Mouse (Mus musculus): ENCODE measurements at regions not wholly inside any gene's neighbourhood (a gene's known extent, or its start where the extent isn't known, plus 50 kb on each side); places are given as distances from the start of the nearest gene placed in this dataset.
"Not testable (repeated sequence)": the region's sequence is repeated elsewhere in the genome, so short reads cannot be mapped to it uniquely, and the experiment has no call there.

DNA sequence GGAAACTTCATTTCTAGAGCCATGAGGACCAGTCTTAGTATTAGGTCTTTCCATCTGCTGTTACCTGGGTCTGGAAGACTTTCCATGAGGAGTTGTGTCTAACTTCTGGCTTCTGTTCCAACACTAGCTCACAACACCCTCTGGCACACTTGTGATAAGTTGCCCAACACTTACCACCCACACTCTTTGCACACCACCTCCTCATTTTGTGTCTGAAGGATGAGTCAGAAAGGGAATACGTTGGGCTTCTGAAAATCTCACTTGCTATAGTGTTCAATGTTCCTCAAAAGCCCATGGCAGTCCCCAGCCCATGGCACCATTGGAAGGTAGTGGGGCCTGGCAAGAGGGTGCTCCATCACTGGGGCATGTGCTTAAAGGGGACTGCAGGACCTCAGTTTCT is 161.5 kb downstream of the Cartpt start:
- DNase-seq (ENCODE audit: low read depth, low spot score): no peak

GRCm38 (mm10) chr13:99737271-99737670 is 163.6 kb downstream of the Cartpt start:
- no peak for DNase-seq (ENCODE audit: low read depth, low spot score)

DNA sequence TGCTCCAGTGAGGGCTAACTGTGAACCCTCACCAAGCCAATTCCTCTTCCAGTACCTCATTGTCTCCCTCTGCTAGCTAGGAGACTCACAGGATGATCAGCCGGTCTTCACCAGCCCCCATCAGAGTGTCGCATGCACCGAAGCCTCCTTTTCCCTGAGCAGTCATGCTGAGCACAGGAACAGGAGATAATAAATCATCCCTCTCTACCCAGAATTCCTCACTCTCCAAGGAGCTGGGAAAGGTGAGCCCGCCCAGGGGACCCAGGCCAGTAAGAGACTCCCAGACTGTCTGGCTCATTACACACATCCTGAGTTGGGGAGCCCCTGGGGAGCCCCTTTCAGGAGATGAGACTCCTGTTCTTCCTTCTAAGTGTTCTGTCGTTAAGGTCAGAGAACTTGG is 171.7 kb downstream of the Cartpt start:
- DNase-seq (ENCODE audit: low read depth, low spot score): no peak

GRCm38 (mm10) chr13:99724245-99724644 is 176.6 kb downstream of the Cartpt start:
- DNase-seq (ENCODE audit: low read depth, low spot score): no peak

GRCm38 (mm10) chr13:99723237-99723981 is 177.5 kb downstream of the Cartpt start:
- no peak for DNase-seq (ENCODE audit: low read depth, low spot score)

DNA sequence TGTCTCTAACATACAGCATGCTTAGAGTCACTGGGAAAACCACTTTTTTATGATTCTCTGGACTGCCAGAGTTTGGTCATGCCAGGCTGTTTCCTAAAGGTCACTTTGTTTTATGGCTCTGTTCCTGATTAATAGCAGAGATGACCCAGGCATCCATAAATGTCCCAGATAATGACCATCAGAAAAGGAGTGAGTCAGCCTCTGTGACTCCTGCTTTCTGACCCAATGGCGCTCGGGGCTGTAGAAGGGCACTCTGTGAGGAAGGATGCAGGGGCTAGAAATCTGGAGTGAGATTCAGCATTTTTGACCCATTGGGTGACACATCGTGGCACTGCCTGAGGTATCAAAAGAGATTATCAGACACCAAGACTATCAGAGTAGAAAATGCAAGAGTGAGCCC is 180.3 kb downstream of the Cartpt start:
- DNase-seq (ENCODE audit: low read depth, low spot score): no peak

- peak; percentile 16 for DNase-seq (ENCODE audit: low read depth, low spot score)
Measured at GRCm38 (mm10) chr13:99696559-99696890, 180.2 kb upstream of the Map1b start.

DNA sequence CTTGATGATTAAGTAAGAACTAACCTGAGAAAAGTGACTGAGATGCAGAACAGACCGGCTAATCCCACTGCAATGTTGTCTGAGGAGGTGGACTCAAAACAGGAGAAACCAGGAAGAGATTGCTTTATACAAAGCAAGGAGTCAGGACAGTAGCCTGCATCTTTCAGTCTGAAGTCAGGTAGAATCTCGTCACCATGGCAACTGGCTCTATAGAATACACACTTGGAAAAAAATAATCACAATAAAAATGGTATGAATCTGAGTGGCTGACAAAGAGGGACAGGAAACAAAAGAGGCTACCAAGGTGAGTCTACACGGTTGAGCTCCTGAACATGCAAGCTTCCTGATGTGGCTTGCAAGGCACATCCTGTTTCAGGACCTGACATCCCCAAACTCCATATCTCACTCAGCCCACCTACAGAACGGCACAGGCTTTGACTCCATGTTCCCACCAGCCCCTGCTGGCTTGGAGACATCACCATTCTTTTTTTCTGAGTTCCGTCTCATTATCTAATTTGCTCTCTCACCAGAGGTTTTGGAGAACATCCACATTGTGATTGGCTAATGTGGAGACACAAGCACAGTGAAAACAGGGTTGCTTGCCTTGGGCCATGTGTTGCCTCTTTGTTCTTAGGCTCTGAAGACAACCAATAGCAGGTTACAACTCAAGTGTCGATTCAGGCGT is 179.7 kb upstream of the Map1b start:
- no peak for DNase-seq (ENCODE audit: low read depth, low spot score)

DNA sequence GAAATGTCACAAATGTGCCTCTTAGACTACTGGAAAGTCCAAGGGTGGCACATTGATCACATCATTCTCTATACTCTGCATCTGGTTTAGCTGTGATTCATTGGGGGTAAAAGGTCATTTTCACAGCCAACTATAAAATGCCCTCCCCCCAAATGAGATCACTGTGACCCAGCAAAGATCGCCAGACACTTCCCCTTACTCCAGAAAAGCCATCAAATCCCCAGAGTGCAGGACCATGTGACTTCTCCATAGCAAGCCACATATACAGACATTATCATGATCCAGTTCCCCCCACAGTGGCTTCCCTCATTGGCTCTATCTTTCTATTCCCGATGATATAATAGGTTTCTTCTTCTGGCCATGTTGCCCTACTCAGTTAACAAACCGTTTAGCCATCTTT is 163.6 kb upstream of the Map1b start:
- no peak for DNase-seq (ENCODE audit: low read depth, low spot score)

- DNase-seq (ENCODE audit: low read depth, low spot score): no peak
Measured at GRCm38 (mm10) chr13:99679430-99679829, 163.1 kb upstream of the Map1b start.

DNA sequence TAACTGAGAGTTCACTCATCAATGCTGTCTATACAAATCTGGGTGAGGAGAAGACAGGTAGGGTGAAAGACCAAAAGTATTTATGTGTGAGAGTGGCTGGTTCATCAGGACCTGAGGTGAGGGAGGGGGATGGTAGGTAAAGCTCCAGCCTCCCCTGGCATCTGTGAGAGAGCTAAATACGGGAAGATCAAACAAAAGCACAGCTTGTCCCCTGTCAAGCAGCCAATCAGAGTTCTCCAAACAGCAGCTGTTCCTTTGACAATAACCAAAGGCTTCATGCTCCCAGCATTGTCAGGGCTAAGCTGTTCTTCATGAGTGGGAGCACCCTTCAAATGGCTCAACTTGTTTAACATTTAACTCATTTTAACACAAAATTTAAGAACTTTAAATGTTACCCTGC is 160.1 kb upstream of the Map1b start:
- DNase-seq (ENCODE audit: low read depth, low spot score): no peak

DNA sequence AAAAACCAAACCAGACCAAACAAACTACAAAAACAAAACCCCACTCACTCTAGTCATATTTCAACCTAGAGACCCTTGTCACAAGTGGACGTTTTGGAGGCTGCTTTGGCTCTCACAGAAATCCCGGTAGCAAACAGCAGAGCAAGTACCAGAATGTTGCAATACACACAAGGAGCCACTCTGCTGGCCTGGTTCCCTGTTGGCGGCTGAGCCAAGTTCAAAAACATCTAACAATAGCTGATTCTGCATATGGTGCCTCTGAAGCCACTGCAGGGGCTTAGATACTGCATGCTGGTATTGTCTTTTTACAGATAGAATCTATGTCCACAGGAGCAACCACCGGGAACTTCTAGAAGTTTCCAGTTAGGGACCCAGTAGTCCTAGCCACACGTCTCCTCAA is 159.6 kb upstream of the Map1b start:
- DNase-seq (ENCODE audit: low read depth, low spot score): no peak

GRCm38 (mm10) chr13:99672714-99673113 is 156.4 kb upstream of the Map1b start:
- DNase-seq (ENCODE audit: low read depth, low spot score): no peak

- DNase-seq (ENCODE audit: low read depth, low spot score): no peak
Measured at GRCm38 (mm10) chr13:99671747-99672146, 155.4 kb upstream of the Map1b start.

- no peak for DNase-seq (ENCODE audit: low read depth, low spot score)
Measured at GRCm38 (mm10) chr13:99669987-99670534, 153.7 kb upstream of the Map1b start.

GRCm38 (mm10) chr13:99668613-99669012 is 152.3 kb upstream of the Map1b start:
- DNase-seq (ENCODE audit: low read depth, low spot score): no peak

- DNase-seq (ENCODE audit: low read depth, low spot score): no peak
Measured at GRCm38 (mm10) chr13:99666086-99666485, 149.7 kb upstream of the Map1b start.

GRCm38 (mm10) chr13:99663422-99663821 is 147.1 kb upstream of the Map1b start:
- DNase-seq (ENCODE audit: low read depth, low spot score): not testable (repeated sequence)

DNA sequence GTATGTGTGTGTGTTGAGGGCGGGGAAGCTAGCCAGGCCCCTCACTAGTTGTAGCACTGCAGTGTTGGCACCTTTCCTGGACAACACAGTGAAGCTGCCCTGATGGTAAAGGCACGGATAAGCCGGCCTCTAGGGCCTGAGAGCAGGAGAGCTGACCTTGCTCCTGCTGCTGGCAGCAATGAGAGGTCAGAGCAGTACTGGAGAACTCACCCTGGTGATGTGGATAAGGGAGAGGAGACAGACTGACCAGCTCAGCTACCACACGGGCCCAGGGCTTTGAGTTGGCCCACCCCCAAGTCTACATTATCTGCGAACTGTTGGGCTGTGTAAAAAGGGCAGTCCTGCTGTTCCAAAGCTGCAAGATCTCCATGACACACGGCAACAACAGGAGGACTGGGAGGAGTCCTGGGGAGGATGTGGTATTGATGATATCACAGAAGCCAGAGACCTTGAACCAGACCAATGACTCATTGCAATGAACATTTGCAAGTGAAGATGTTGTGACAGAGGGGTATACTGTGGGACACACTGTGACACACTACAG is 131.4 kb upstream of the Map1b start:
- no peak for DNase-seq (ENCODE audit: low read depth, low spot score)

DNA sequence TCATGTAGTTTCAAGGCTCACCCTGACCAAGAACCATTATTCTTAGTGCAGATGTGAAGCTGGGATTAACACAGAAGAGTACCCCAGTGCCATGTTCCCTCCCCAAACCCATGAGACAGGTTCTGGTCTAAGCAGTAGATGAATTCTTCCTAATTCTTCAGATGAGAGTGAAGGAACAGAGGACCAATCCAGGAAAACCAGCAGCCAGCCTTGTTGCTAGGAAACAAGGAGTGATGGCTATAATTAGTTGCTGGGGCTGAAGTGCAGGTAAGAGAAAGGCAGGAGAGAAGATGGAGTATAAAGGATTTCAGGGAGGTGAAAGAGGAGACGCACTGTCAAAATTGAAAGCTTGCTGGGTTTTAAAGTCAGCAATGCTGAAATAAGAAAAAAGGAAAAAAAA is 128.4 kb upstream of the Map1b start:
- no peak for DNase-seq (ENCODE audit: low read depth, low spot score)

DNA sequence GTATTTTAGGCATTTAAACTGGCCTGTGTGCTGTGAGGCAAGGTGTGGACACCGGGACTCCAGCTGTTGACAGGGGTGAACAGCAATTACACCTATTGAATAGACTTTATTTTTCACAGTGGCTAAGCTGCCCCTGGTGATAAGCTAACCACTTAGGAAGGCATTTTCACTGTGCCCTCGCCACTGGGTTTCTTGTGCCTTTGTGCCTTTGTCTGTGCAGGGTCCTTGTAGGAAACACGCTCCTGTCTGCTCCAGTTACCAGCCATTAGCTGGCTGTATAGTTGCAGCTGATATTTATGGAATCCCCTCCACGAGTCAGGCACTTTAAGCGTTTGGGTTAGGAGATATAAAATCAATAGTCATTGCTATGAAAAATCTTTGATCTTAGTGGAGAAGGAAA is 126.5 kb upstream of the Map1b start:
- no peak for DNase-seq (ENCODE audit: low read depth, low spot score)

GRCm38 (mm10) chr13:99642301-99642700 is 126.0 kb upstream of the Map1b start:
- no peak for DNase-seq (ENCODE audit: low read depth, low spot score)

All from forelimb bud, embryonic 11.5 days (tissue).